Mouse (Mus musculus) liver, embryonic 12.5 days (tissue): Measurements from ENCODE around the gene Robo1. TPM values are rescaled to one million over a fixed set of nuclear protein-coding genes. Genes with fewer than 3 reads are reported as not detected.

Experiments
- ATAC-seq: fragments of 200-750 bp; cut with Nextera tagmentation; 2 replicates; pipeline ENCODE4 v1.8.0; 2017; ENCODE audit warnings: moderate number of reproducible peaks, mild to moderate bottlenecking, moderate library complexity
- H3K27ac ChIP-seq: fragments of 300-500 bp; sonication (generic); 2 replicates; pipeline ENCODE4 v1.5.1; 2016; ENCODE audit warnings: mild to moderate bottlenecking
- H3K27me3 ChIP-seq: fragments of 300-500 bp; sonication (generic); replicated peaks from 2 replicates; pipeline ENCODE4 v1.6.1; 2016; ENCODE audit warnings: mild to moderate bottlenecking, moderate library complexity
- H3K36me3 ChIP-seq: fragments of 300-500 bp; sonication (generic); 2 replicates; pipeline ENCODE4 v1.6.1; 2016; ENCODE audit warnings: mild to moderate bottlenecking, moderate library complexity
- H3K4me1 ChIP-seq: fragments of 300-500 bp; sonication (generic); 2 replicates; pipeline ENCODE4 v1.6.1; 2016
- H3K4me2 ChIP-seq: fragments of 300-500 bp; sonication (generic); 2 replicates; pipeline ENCODE4 v1.6.1; 2016; ENCODE audit warnings: mild to moderate bottlenecking, moderate library complexity
- H3K4me3 ChIP-seq: fragments of 300-500 bp; sonication (generic); 2 replicates; pipeline ENCODE4 v1.5.1; 2016; ENCODE audit warnings: mild to moderate bottlenecking, moderate library complexity
- H3K9ac ChIP-seq: fragments of 300-500 bp; sonication (generic); 2 replicates; pipeline ENCODE4 v1.6.1; 2016; ENCODE audit warnings: mild to moderate bottlenecking, moderate library complexity
- H3K9me3 ChIP-seq: fragments of 300-500 bp; sonication (generic); replicated peaks from 2 replicates; pipeline ENCODE4 v1.6.1; 2016; ENCODE audit warnings: mild to moderate bottlenecking, moderate library complexity
- WGBS: fragments of 180-500 bp; shearing (Covaris S2); methylation state at CpG from one replicate; pipeline ENCODE4 v1.1.7; 2016; ENCODE audit not compliant: insufficient replicate concordance; 5-methylcytosine and 5-hydroxymethylcytosine counted together
- polyA plus RNA-seq: library from polyadenylated mRNA; unstranded; fragments of >200 nt; fragmentation: Nextera tagmentation; extraction: Ambion mirVana; gene quantifications from 2 replicates; pipeline ENCODE4 v1.2.1, GENCODE M21; 2016

Robo1 gene
- polyA plus RNA-seq, 1 experiment from 2014 or later, result 10.5 TPM

DNA sequence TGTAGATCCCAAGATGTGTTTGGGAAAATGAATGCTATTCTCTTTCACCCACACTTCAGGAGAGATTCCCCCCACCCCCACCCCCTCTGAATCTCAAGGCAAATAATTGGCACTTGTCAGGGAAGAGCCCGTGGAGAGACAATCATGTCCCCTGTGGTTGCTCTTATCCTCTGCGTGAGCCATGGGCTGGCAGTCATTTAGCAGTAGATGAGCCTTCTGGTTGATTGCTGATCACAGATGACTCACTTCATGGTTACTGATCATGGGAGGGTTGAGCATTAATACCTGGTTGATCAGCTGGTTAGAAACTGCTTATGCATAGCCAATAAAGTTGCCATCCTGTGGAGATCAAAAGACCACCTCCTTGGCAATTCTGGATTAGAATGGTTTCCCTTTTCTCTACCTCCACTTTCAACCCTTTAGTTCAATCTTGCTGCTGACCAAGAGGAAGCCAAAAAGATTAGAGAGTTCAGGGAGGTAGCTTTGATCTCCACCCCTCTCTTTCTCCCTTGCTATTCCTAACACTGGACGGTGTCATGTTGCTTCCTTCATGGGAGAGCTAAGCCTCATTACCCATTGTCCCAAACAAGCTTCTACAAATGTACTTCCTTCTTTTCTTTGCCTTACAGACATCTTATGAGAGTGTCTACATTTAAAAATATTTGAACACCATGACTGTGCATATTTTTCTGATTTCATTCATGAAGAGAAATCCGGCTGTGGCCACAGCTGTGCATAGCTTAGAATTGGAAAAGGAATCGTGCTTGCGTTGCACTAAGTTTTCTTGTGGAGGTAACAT, 362.3 kb downstream of the Robo1 start:
- no peaks in the 10 kb centered on the region for H3K4me1 ChIP-seq
- no peak overlapping the region for H3K9ac ChIP-seq
- ATAC-seq, result no peak
- no peak overlapping the region for H3K4me3 ChIP-seq
- no peaks in the 10 kb centered on the region for H3K27me3 ChIP-seq
- no peaks in the 10 kb centered on the region for H3K36me3 ChIP-seq
- WGBS, result 47% methylated on average over 6 of the region's 6 CpGs
- no peaks in the 10 kb centered on the region for H3K9me3 ChIP-seq
- H3K4me2 ChIP-seq, result no peak overlapping the region
- H3K27ac ChIP-seq, result no peak overlapping the region

- H3K27me3 ChIP-seq, result no peaks in the 10 kb centered on the region
- H3K9me3 ChIP-seq, result no peaks in the 10 kb centered on the region
- ATAC-seq, result no peak
- WGBS, result 72% methylated on average over 5 of the region's 5 CpGs
- H3K4me3 ChIP-seq, result no peak overlapping the region
- no peaks in the 10 kb centered on the region for H3K36me3 ChIP-seq
- no peak overlapping the region for H3K9ac ChIP-seq
- H3K4me1 ChIP-seq, result peaks cover 10% of the 10 kb centered on the region
- no peak overlapping the region for H3K27ac ChIP-seq
- H3K4me2 ChIP-seq, result no peak overlapping the region
Observed at GRCm38 (mm10) chr16:72677234-72677633, 369.1 kb downstream of the Robo1 start.

DNA sequence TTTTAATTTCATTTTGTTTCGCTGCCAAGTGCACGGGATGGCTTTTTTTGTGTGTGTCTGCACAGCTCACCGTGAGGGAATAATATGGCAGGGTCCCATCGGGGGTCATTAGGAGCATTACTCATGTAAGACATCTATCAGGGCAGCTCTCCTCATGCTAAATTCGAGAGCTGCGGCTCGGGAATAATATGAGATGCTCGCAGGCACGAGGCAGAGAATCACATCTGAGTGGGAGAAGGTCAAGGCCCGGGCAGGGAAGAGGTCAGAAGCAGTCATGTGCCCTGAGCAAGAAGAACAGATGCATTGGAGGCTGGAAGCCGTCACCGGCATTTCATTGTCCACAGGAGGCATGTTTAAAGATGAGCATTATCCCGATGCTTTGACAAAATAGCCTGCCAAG, 370.3 kb downstream of the Robo1 start:
- ATAC-seq, result no peak
- WGBS, result 65% methylated on average over 13 of the region's 13 CpGs

GRCm38 (mm10) chr16:72678947-72679558, 370.9 kb downstream of the Robo1 start:
- no peak overlapping the region for H3K9ac ChIP-seq
- no peaks in the 10 kb centered on the region for H3K27me3 ChIP-seq
- no peaks in the 10 kb centered on the region for H3K9me3 ChIP-seq
- H3K4me1 ChIP-seq, result peaks cover 10% of the 10 kb centered on the region
- no peak for ATAC-seq
- WGBS, result 72% methylated on average over 11 of the region's 11 CpGs
- H3K27ac ChIP-seq, result no peak overlapping the region
- H3K36me3 ChIP-seq, result no peaks in the 10 kb centered on the region
- no peak overlapping the region for H3K4me2 ChIP-seq
- no peak overlapping the region for H3K4me3 ChIP-seq

More for the DNA sequence above, 370.3 kb downstream of the Robo1 start:
- Histone ChIP-seq H3K9me3 (no peaks in the 10 kb centered on the region), H3K9ac (no peak overlapping the region), H3K27me3 (no peaks in the 10 kb centered on the region), H3K4me2 (no peak overlapping the region), H3K4me3 (no peak overlapping the region), H3K36me3 (no peaks in the 10 kb centered on the region), H3K4me1 (peaks cover 10% of the 10 kb centered on the region), H3K27ac (no peak overlapping the region)

DNA sequence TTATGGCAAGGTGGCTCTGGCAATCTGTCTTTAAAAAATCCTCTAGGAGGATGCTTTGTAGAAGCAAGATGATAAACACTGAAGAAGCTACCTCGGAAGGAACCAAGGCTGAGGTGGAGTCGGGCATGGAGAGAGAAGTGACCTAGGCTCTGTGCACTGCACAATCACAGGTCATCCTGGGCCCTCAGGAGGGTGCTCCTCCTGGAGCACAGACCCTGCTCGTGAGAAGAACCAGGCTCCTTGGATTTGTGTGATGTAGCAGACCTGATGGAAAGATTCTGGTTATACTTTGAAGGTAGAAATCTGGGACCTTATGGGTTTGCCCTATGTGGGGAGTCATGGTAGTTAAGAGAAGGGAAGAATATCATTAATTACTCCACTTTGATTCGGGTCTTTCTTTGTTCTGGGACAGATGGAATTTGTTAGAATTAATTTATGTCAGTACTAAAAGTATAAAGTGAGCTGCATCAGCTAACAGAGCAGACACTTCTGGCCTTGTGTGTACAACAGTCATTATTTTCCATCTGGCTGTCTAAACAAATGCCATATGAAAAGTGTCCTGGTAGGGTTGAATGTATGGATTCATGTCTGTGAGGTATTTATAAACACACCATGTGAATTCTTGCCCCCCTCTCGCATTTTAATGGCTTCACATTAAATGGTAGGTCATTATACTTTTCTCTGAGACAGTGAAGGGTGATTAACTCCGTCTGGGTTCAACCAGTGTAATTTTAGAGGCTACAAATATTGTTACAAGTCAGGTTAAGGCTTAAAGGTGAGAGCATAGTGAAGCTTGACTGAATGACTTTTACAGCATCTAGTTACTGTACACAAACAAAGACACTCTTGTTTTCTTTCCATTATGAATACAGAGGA, 377.7 kb downstream of the Robo1 start:
- H3K27me3 ChIP-seq, result no peaks in the 10 kb centered on the region
- H3K4me2 ChIP-seq, result no peak overlapping the region
- no peak for ATAC-seq
- H3K9me3 ChIP-seq, result no peaks in the 10 kb centered on the region
- 60% methylated on average over 6 of the region's 6 CpGs for WGBS
- H3K9ac ChIP-seq, result no peak overlapping the region
- no peaks in the 10 kb centered on the region for H3K4me1 ChIP-seq
- no peak overlapping the region for H3K4me3 ChIP-seq
- H3K27ac ChIP-seq, result no peak overlapping the region
- H3K36me3 ChIP-seq, result no peaks in the 10 kb centered on the region

DNA sequence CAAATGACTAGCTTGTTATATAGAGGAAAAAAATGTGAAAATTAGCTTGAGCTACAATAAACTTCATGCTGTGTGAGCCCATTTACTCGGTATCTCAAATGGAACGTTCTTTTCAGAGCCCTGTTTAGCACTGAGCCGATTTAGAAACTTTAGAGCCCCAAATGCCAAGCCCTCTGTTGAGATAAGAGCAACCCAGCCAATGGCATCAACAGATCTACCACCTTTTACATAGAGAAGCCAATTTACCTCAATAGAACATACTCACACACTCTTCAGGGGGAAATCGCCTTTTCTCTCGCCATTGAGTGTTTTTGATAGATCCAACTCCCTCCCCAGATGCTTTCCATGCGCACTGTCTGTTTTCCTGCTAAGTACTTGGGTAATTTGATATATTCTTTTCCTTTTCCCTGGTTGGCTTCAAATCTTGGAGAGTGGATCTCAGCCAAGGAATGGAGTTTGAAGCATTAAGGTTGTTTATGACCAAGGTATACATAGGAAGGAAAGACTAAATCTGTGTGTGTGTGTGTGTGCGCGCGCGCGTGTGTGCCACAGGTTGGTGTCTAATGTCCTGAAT, 378.5 kb downstream of the Robo1 start:
- Histone ChIP-seq H3K27ac (no peak overlapping the region), H3K4me1 (no peaks in the 10 kb centered on the region), H3K9ac (no peak overlapping the region), H3K4me2 (no peak overlapping the region), H3K4me3 (no peak overlapping the region), H3K36me3 (no peaks in the 10 kb centered on the region), H3K9me3 (no peaks in the 10 kb centered on the region), H3K27me3 (no peaks in the 10 kb centered on the region)
- WGBS, result 64% methylated on average over 11 of the region's 11 CpGs
- no peak for ATAC-seq

- H3K9me3 ChIP-seq, result no peaks in the 10 kb centered on the region
- no peak for ATAC-seq
- no peaks in the 10 kb centered on the region for H3K36me3 ChIP-seq
- 37% methylated on average over 3 of the region's 3 CpGs for WGBS
- no peak overlapping the region for H3K4me2 ChIP-seq
- peak overlapping the region; percentile 48; the same call in 1 of the 2 replicates for H3K27ac ChIP-seq
- H3K27me3 ChIP-seq, result no peaks in the 10 kb centered on the region
- H3K4me1 ChIP-seq, result no peaks in the 10 kb centered on the region
- no peak overlapping the region for H3K9ac ChIP-seq
- no peak overlapping the region for H3K4me3 ChIP-seq
Observed at GRCm38 (mm10) chr16:72687651-72688050, 379.5 kb downstream of the Robo1 start.

DNA sequence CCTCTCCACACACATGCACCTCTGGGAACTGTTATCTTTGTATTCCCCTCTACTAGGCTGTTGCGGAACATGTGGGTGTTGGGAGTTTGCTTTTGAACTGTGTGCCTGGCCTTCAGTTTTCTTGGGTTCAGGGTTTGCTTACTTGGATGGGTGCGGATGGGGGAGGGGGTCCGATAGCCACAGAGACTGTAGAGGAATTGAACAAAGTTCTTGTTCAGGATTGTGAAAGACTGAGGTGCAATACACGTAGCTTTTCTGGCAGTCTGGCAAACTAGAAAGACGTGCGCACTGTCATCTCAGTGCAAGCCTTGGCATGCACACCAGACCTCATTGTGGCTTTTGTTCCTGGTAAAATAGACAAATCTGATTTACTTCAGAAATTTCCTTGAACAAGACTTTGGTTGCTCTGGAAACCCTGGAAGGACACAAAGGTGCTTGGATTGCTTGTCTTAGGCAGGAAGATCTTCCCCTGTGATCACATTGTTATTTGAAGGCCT, 380.1 kb downstream of the Robo1 start:
- Histone ChIP-seq H3K27ac (peak overlapping the region; percentile 48; the same call in 1 of the 2 replicates), H3K4me3 (no peak overlapping the region), H3K27me3 (no peaks in the 10 kb centered on the region), H3K4me2 (no peak overlapping the region), H3K36me3 (no peaks in the 10 kb centered on the region), H3K9ac (no peak overlapping the region), H3K4me1 (no peaks in the 10 kb centered on the region), H3K9me3 (no peaks in the 10 kb centered on the region)
- 79% methylated on average over 6 of the region's 6 CpGs for WGBS
- ATAC-seq, result peak; percentile 59

GRCm38 (mm10) chr16:72691909-72692308, 383.8 kb downstream of the Robo1 start:
- Histone ChIP-seq H3K9me3 (no peaks in the 10 kb centered on the region), H3K27ac (no peak overlapping the region), H3K4me2 (no peak overlapping the region), H3K9ac (no peak overlapping the region), H3K27me3 (no peaks in the 10 kb centered on the region), H3K4me1 (no peaks in the 10 kb centered on the region), H3K4me3 (no peak overlapping the region), H3K36me3 (no peaks in the 10 kb centered on the region)
- ATAC-seq, result no peak
- WGBS, result 56% methylated on average over 3 of the region's 3 CpGs

DNA sequence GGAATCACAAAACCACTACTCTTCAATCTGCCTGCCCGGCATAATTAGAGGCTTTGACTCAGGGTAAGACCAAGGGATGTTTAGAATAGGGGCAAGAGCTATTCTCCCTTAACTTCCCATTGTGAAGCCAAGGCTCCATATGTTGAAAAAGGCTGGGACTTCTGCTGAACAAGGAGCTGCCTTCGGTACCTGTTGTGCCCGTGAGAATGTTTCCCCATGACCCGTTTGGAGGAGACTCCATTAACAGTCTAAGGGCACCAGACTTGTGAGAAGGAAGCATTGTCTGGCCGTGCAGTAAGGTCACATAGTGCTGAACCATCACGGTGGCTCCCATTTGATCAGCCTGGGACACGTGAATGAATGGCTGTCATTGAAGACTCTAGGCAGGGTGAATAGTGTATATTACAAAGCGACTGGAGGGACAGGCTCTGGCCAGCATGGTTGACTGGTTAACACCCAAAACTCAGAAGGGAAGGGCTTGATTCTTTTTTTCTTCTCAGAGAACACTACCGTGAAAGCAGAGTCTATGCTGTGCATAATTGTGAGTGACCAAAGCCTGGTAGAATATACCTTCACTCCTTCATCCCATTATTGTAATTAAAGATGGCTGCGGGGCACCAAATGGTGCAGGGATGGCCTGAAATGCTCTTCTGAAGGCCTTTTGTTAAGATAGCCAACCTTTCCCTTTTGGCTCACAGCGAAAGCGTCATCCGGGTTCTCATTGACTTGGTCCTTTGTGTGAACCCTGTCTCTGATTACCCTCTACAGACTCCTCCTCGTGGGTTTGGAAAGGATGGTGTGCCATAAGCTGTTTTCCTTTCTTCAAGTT, 385.6 kb downstream of the Robo1 start:
- H3K9me3 ChIP-seq, result no peaks in the 10 kb centered on the region
- no peaks in the 10 kb centered on the region for H3K27me3 ChIP-seq
- WGBS, result 67% methylated on average over 14 of the region's 14 CpGs
- no peak overlapping the region for H3K4me3 ChIP-seq
- ATAC-seq, result no peak
- no peaks in the 10 kb centered on the region for H3K36me3 ChIP-seq
- H3K4me2 ChIP-seq, result no peak overlapping the region
- H3K9ac ChIP-seq, result no peak overlapping the region
- no peaks in the 10 kb centered on the region for H3K4me1 ChIP-seq
- no peak overlapping the region for H3K27ac ChIP-seq

DNA sequence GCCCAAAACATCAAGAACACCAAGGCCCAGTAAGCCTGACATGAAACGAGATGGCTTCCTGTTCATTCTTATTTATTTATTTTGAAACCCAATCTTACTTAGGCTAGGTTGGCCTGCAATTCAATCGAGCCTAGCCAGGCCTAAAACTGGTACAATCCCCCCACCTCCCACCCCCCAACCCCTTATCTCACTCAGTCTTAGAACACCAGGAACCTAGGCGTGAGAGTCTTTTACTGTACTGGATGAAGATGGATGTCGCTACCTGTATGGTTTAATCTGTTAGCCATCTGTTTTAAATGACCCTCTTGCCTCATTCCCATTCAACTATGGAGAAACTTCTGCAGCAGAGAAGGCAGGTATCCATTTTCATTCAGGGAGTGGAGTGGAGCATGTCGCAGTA, 386.7 kb downstream of the Robo1 start:
- Histone ChIP-seq H3K36me3 (no peaks in the 10 kb centered on the region), H3K9ac (no peak overlapping the region), H3K4me3 (no peak overlapping the region), H3K27ac (no peak overlapping the region), H3K4me2 (no peak overlapping the region), H3K4me1 (no peaks in the 10 kb centered on the region), H3K27me3 (no peaks in the 10 kb centered on the region), H3K9me3 (no peaks in the 10 kb centered on the region)
- 63% methylated on average over 5 of the region's 5 CpGs for WGBS
- ATAC-seq, result no peak
